Mouse (Mus musculus): ENCODE results near the gene Gm9758.
"Not testable (repeated sequence)": the region's sequence is repeated elsewhere in the genome, so short reads cannot be mapped to it uniquely, and the experiment has no call there.

- not testable (repeated sequence) for TF ChIP-seq CTCF (IDR thresholded peaks at IDR 0.05; ENCODE audit: borderline replicate concordance, control insufficient read depth, extremely low read depth, insufficient read depth, low read length, poor library complexity); POLR2A (IDR thresholded peaks at IDR 0.05; ENCODE audit: control insufficient read depth, extremely low read depth, insufficient read depth, low read length, poor library complexity)
These were observed 41.4 kb upstream of the Gm9758 start for GRCm38 (mm10) chr5:14955928-14956706.
